Mouse (Mus musculus) fibroblast of lung, adult 2 months (primary cell): ENCODE results near the gene Gm10717.
"Not testable (repeated sequence)": the region's sequence is repeated elsewhere in the genome, so short reads cannot be mapped to it uniquely, and the experiment has no call there.

Experiments
- DNase-seq: peaks from one replicate; pipeline ENCODE4 v3.0.0-alpha.2; 2011; ENCODE audit warnings: low read depth

Gm10717 gene

GRCm38 (mm10) chr9:3024912-3025467 lies at the start of gene Gm10717:
Gene Gm10717 (plus strand): TSS chr9:3025417.
- not testable (repeated sequence) for DNase-seq

- peak; percentile 21 for DNase-seq
Observed at GRCm38 (mm10) chr9:3000445-3000972, 24.7 kb upstream of the Gm10717 start, which contains the start of gene Gm10722. Gene Gm10722 (plus strand): TSS chr9:3000922.

GRCm38 (mm10) chr9:3001006-3001405 lies 24.2 kb upstream of the Gm10717 start:
- not testable (repeated sequence) for DNase-seq

- DNase-seq, result peak; percentile 8
Observed at GRCm38 (mm10) chr9:3001948-3002659, 23.1 kb upstream of the Gm10717 start.

- DNase-seq, result not testable (repeated sequence)
Observed at GRCm38 (mm10) chr9:3002794-3003396, 22.3 kb upstream of the Gm10717 start, which contains the start of gene Gm11168. Gene Gm11168 (plus strand): TSS chr9:3003346.

- not testable (repeated sequence) for DNase-seq
Observed at GRCm38 (mm10) chr9:3006179-3006578, 19.0 kb upstream of the Gm10717 start.

- not testable (repeated sequence) for DNase-seq
Observed at GRCm38 (mm10) chr9:3006636-3007035, 18.6 kb upstream of the Gm10717 start.

- DNase-seq, result peak; percentile 2
Observed at GRCm38 (mm10) chr9:3007272-3007671, 17.9 kb upstream of the Gm10717 start.

- DNase-seq, result not testable (repeated sequence)
Observed at GRCm38 (mm10) chr9:3009331-3009730, 15.9 kb upstream of the Gm10717 start.

GRCm38 (mm10) chr9:3012054-3012621 lies 13.1 kb upstream of the Gm10717 start:
- not testable (repeated sequence) for DNase-seq

GRCm38 (mm10) chr9:3012733-3013279 lies 12.4 kb upstream of the Gm10717 start, which contains the start of gene Gm10721:
Gene Gm10721 (plus strand): TSS chr9:3013140.
- not testable (repeated sequence) for DNase-seq

GRCm38 (mm10) chr9:3015354-3015753 lies 9.9 kb upstream of the Gm10717 start, which contains the start of gene Gm10720:
Gene Gm10720 (plus strand): TSS chr9:3015654.
- DNase-seq, result not testable (repeated sequence)

- DNase-seq, result not testable (repeated sequence)
Observed at GRCm38 (mm10) chr9:3015896-3016295, 9.3 kb upstream of the Gm10717 start.

GRCm38 (mm10) chr9:3017108-3017507 lies 8.1 kb upstream of the Gm10717 start, which contains the start of gene Gm10719:
Gene Gm10719 (plus strand): TSS chr9:3017408.
- DNase-seq, result not testable (repeated sequence)

- DNase-seq, result not testable (repeated sequence)
Observed at GRCm38 (mm10) chr9:3018944-3019343, 6.3 kb upstream of the Gm10717 start.

- DNase-seq, result not testable (repeated sequence)
Observed at GRCm38 (mm10) chr9:3019835-3020727, 5.1 kb upstream of the Gm10717 start.

GRCm38 (mm10) chr9:3022316-3023008 lies 2.8 kb upstream of the Gm10717 start:
- peak; percentile 18 for DNase-seq

- DNase-seq, result not testable (repeated sequence)
Observed at GRCm38 (mm10) chr9:3023312-3023984, 1.8 kb upstream of the Gm10717 start, which contains the start of gene Gm10718. Gene Gm10718 (plus strand): TSS chr9:3023547.

GRCm38 (mm10) chr9:3023985-3024648 lies 1.1 kb upstream of the Gm10717 start:
- DNase-seq, result not testable (repeated sequence)
